Mouse (Mus musculus) adipose tissue, adult 10 weeks (tissue): ENCODE data around the gene Itih3. TPM values are rescaled to one million over a fixed set of nuclear protein-coding genes. Genes with fewer than 3 reads are reported as not detected.

Source experiments
- polyA plus RNA-seq: library from polyadenylated mRNA; stranded (reverse); fragments of 350-450 nt; fragmentation: Illumina TruSeq; extraction: RNeasy Lipid Tissue Mini Kit (QIAGEN cat#74804); gene quantifications from one replicate; pipeline ENCODE4 v1.2.3, GENCODE M21; 2014; ENCODE audit warnings: low read depth, low replicate concordance

Itih3 gene
- 2.6 TPM for polyA plus RNA-seq

DNA sequence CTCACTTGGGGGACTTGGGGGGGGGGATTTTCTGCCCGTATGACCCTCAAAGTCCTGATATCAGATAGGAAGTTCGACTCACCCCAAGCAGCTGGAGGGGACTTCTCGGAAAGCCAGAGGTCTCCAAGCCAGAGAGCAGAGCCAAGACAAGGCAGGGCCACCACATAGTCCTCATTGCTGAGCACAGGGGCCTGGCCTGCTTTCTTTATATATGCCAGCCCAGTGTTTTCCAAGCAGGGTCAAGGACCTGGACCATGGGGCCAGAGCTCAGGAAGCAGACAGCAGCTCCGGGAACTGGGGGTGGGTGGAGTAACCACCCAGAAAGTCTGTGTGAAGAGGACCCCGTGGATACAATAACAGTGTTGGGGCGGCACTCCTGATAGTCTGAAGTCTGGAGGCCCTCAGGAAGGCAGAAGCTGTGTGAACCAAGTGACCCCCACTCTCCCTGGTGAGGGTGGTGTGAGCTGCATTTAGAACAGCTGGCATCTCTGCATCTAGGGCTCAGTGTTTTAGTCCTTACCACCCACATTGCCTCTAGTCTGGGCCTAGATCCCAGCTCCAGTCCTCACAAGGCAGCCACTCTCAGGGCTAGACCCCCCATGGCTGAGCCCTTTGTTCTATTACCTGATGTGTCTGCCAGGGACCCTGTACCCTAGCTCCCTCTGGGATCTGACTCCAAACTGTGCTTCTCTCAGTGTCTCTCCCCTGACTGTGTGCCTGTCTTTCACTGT, at the start of gene Itih3:
Gene Itih3, minus strand, starts transcription at position 386 of the 731 bp plus-strand sequence.

GRCm38 (mm10) chr14:30951154-30951825, 27.7 kb upstream of the Itih3 start, which contains the start of gene Nek4:
Gene Nek4 (plus strand): TSS chr14:30951377.

DNA sequence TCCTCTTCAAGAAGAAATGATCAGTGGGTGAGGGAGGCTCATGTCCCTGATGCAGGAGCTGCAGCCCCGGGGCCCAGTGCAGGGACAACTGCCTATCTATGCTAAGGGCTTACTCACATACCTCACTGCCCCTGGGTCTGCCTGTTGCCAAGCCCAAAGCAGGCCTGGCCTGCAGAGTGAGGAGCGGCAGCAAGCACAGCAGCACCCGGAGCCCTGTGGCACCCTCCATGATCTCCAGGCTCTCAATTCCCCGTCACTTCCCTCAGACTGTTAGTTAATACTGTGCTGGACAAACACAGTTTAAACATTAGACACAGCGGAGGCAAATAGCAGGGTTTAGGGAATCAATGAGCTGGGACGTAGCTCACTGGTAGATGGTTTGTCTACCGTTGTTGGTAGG, 19.5 kb upstream of the Itih3 start, which contains the start of gene Itih1:
Gene Itih1, minus strand, starts transcription at position 252 of the 400 bp plus-strand sequence.

GRCm38 (mm10) chr14:30886204-30886603, 37.4 kb downstream of the Itih3 start, which contains the start of gene Itih4:
Gene Itih4 (plus strand): TSS chr14:30886476.

GRCm38 (mm10) chr14:30878958-30879571, 44.5 kb downstream of the Itih3 start, which contains the start of gene Mustn1:
Gene Mustn1 (plus strand): TSS chr14:30879200.

Other genes with a start within 250 kb of the Itih3 start
- gene Sfmbt1, start 208.9 kb downstream of the Itih3 start, polyA plus RNA-seq: 10.8 TPM
- gene Tmem110, start 98.2 kb downstream of the Itih3 start, polyA plus RNA-seq: 35.8 TPM
- 20.8 TPM for gene Mustn1, start 44.6 kb downstream of the Itih3 start, polyA plus RNA-seq
- gene Itih4, start 37.3 kb downstream of the Itih3 start, polyA plus RNA-seq: 1.5 TPM
- gene Itih1, start 19.5 kb upstream of the Itih3 start, polyA plus RNA-seq: not detected
- 13.6 TPM for gene Nek4, start 27.6 kb upstream of the Itih3 start, polyA plus RNA-seq
- gene Glt8d1, start 77.6 kb upstream of the Itih3 start, polyA plus RNA-seq: 75.5 TPM
- gene Spcs1, start 77.9 kb upstream of the Itih3 start, polyA plus RNA-seq: 318 TPM
- 18.0 TPM for gene Pbrm1, start 95.4 kb upstream of the Itih3 start, polyA plus RNA-seq
- 43.5 TPM for gene Gnl3, start 95.4 kb upstream of the Itih3 start, polyA plus RNA-seq
- gene Smim4, start 205.2 kb upstream of the Itih3 start, polyA plus RNA-seq: 34.3 TPM
- 25.1 TPM for gene Nt5dc2, start 207.3 kb upstream of the Itih3 start, polyA plus RNA-seq
- 47.2 TPM for gene Stab1, start 244.9 kb upstream of the Itih3 start, polyA plus RNA-seq